Mouse (Mus musculus) midbrain, embryonic 14.5 days (tissue): ENCODE results near the gene Ttc39b. TPM values are rescaled to one million over a fixed set of nuclear protein-coding genes. Genes with fewer than 3 reads are reported as not detected.
A peak's percentile ranks its signal among the peaks of the same experiment; 100 is the strongest.

Source experiments
- ATAC-seq: fragments of 200-750 bp; cut with Nextera tagmentation; 2 replicates; pipeline ENCODE4 v1.8.0; 2017; ENCODE audit warnings: moderate number of reproducible peaks, moderate library complexity; ENCODE audit not compliant: low FRiP score, low TSS enrichment
- DNase-seq: peaks from one replicate; pipeline ENCODE4 v3.0.0-alpha.2; 2015
- H3K27ac ChIP-seq: fragments of 300-500 bp; sonication (generic); replicated peaks from 2 replicates; pipeline ENCODE4 v1.5.1; 2014; ENCODE audit warnings: mild to moderate bottlenecking, low read depth, low read length, moderate library complexity
- H3K27me3 ChIP-seq: fragments of 300-500 bp; sonication (generic); 2 replicates; pipeline ENCODE4 v1.6.1; 2014; ENCODE audit warnings: low read length, control low read depth, mixed read lengths; ENCODE audit not compliant: control insufficient read depth, insufficient read depth
- H3K36me3 ChIP-seq: fragments of 300-500 bp; sonication (generic); 2 replicates; pipeline ENCODE4 v1.6.1; 2014; ENCODE audit warnings: low read length, control low read depth; ENCODE audit not compliant: control insufficient read depth, insufficient read depth
- H3K4me1 ChIP-seq: fragments of 300-500 bp; sonication (generic); 2 replicates; pipeline ENCODE4 v1.6.1; 2014; ENCODE audit warnings: mild to moderate bottlenecking, antibody characterized with exemption, low read length, control low read depth; ENCODE audit not compliant: control insufficient read depth, insufficient read depth
- H3K4me2 ChIP-seq: fragments of 300-500 bp; sonication (generic); 2 replicates; pipeline ENCODE4 v1.6.1; 2014; ENCODE audit warnings: mild to moderate bottlenecking, low read length, moderate library complexity
- H3K4me3 ChIP-seq: fragments of 300-500 bp; sonication (generic); replicated peaks from 2 replicates; pipeline ENCODE4 v1.5.1; 2014; ENCODE audit warnings: low read depth, low read length
- H3K9ac ChIP-seq: fragments of 300-500 bp; sonication (generic); replicated peaks from 2 replicates; pipeline ENCODE4 v1.6.1; 2014; ENCODE audit warnings: mild to moderate bottlenecking, low read length, moderate library complexity
- H3K9me3 ChIP-seq: fragments of 300-500 bp; sonication (generic); 2 replicates; pipeline ENCODE4 v1.6.1; 2016; ENCODE audit warnings: low read length, control low read depth, mixed read lengths; ENCODE audit not compliant: control insufficient read depth
- WGBS: fragments of 180-500 bp; shearing (Covaris S2); extraction: QIAGEN DNeasy Blood & Tissue Kit; methylation state at CpG from one replicate; pipeline ENCODE4 v1.1.7; 2014; 5-methylcytosine and 5-hydroxymethylcytosine counted together
- polyA plus RNA-seq: library from polyadenylated mRNA; unstranded; fragments of >200 nt; fragmentation: Nextera tagmentation; extraction: Ambion mirVana; gene quantifications from 2 replicates; pipeline ENCODE4 v1.2.1, GENCODE M21; 2014

The Ttc39b gene
- polyA plus RNA-seq, 1 experiment from 2014 or later = 5.9 TPM

GRCm38 (mm10) chr4:83210437-83210836 is 113.6 kb downstream of the Ttc39b start:
- H3K36me3 ChIP-seq = no peaks in the 10 kb centered on the region
- no peaks in the 10 kb centered on the region for H3K9me3 ChIP-seq
- H3K9ac ChIP-seq = no peak overlapping the region
- peaks cover 11% of the 10 kb centered on the region for H3K4me1 ChIP-seq
- H3K27me3 ChIP-seq = no peaks in the 10 kb centered on the region
- WGBS = 84% methylated on average over 6 of the region's 6 CpGs
- no peak overlapping the region for H3K4me3 ChIP-seq
- DNase-seq (no peak), ATAC-seq (no peak)
- no peak overlapping the region for H3K27ac ChIP-seq
- no peak overlapping the region for H3K4me2 ChIP-seq

- H3K9ac ChIP-seq = no peak overlapping the region
- 51% methylated on average over 10 of the region's 10 CpGs for WGBS
These were observed 117.1 kb downstream of the Ttc39b start for GRCm38 (mm10) chr4:83206803-83207586.

GRCm38 (mm10) chr4:83206416-83206802 is 117.6 kb downstream of the Ttc39b start:
- H3K9ac ChIP-seq = no peak overlapping the region
- no peak for DNase-seq
- no peaks in the 10 kb centered on the region for H3K27me3 ChIP-seq
- peak overlapping the region; percentile 58; the same call in 1 of the 2 replicates for H3K27ac ChIP-seq
- H3K4me2 ChIP-seq = 0 out of 2 replicates have a peak overlapping the region, but pooled peaks have one; percentile 11
- H3K4me3 ChIP-seq = no peak overlapping the region
- no peaks in the 10 kb centered on the region for H3K36me3 ChIP-seq
- no peak for ATAC-seq
- 77% methylated on average over 2 of the region's 2 CpGs for WGBS
- H3K4me1 ChIP-seq = peaks cover 11% of the 10 kb centered on the region
- no peaks in the 10 kb centered on the region for H3K9me3 ChIP-seq

More at GRCm38 (mm10) chr4:83206803-83207586, 117.1 kb downstream of the Ttc39b start:
- peak; percentile 81 for DNase-seq
- Histone ChIP-seq H3K4me3 (no peak overlapping the region), H3K27me3 (no peaks in the 10 kb centered on the region), H3K9me3 (no peaks in the 10 kb centered on the region), H3K4me1 (peaks cover 11% of the 10 kb centered on the region), H3K27ac (peak overlapping the region; percentile 58), H3K36me3 (no peaks in the 10 kb centered on the region), H3K4me2 (0 out of 2 replicates have a peak overlapping the region, but pooled peaks have one; percentile 11)
- peak; percentile 68 for ATAC-seq

GRCm38 (mm10) chr4:83199391-83199790 is 124.7 kb downstream of the Ttc39b start:
- 77% methylated on average over 8 of the region's 8 CpGs for WGBS
- H3K27ac ChIP-seq = no peak overlapping the region
- no peak overlapping the region for H3K4me2 ChIP-seq
- H3K27me3 ChIP-seq = no peaks in the 10 kb centered on the region
- H3K4me1 ChIP-seq = no peaks in the 10 kb centered on the region
- H3K9me3 ChIP-seq = no peaks in the 10 kb centered on the region
- no peak overlapping the region for H3K9ac ChIP-seq
- H3K36me3 ChIP-seq = no peaks in the 10 kb centered on the region
- ATAC-seq (no peak), DNase-seq (no peak)
- H3K4me3 ChIP-seq = no peak overlapping the region

GRCm38 (mm10) chr4:83198123-83198522 is 125.9 kb downstream of the Ttc39b start:
- Histone ChIP-seq H3K27me3 (no peaks in the 10 kb centered on the region), H3K27ac (no peak overlapping the region), H3K4me3 (no peak overlapping the region), H3K36me3 (no peaks in the 10 kb centered on the region), H3K4me2 (no peak overlapping the region), H3K9me3 (no peaks in the 10 kb centered on the region), H3K9ac (no peak overlapping the region), H3K4me1 (no peaks in the 10 kb centered on the region)
- no peak for DNase-seq
- ATAC-seq = no peak
- WGBS = 83% methylated on average over 3 of the region's 3 CpGs

- no peak for DNase-seq
- H3K4me1 ChIP-seq = no peaks in the 10 kb centered on the region
- H3K4me3 ChIP-seq = no peak overlapping the region
- H3K27ac ChIP-seq = no peak overlapping the region
- whole genome bisulfite sequencing = 83% methylated on average over 2 of the region's 2 CpGs
- ATAC-seq = no peak
- H3K4me2 ChIP-seq = no peak overlapping the region
- H3K27me3 ChIP-seq = no peaks in the 10 kb centered on the region
- no peaks in the 10 kb centered on the region for H3K9me3 ChIP-seq
- H3K36me3 ChIP-seq = no peaks in the 10 kb centered on the region
- H3K9ac ChIP-seq = no peak overlapping the region
These were observed 134.3 kb downstream of the Ttc39b start for GRCm38 (mm10) chr4:83189736-83190135.

GRCm38 (mm10) chr4:83187324-83187723 is 136.7 kb downstream of the Ttc39b start:
- DNase-seq = no peak
- no peak overlapping the region for H3K9ac ChIP-seq
- H3K36me3 ChIP-seq = no peaks in the 10 kb centered on the region
- H3K4me2 ChIP-seq = no peak overlapping the region
- 87% methylated on average over 1 of the region's 1 CpGs for WGBS
- H3K4me3 ChIP-seq = no peak overlapping the region
- H3K4me1 ChIP-seq = no peaks in the 10 kb centered on the region
- no peaks in the 10 kb centered on the region for H3K27me3 ChIP-seq
- H3K27ac ChIP-seq = no peak overlapping the region
- no peak for ATAC-seq
- no peaks in the 10 kb centered on the region for H3K9me3 ChIP-seq

- no peaks in the 10 kb centered on the region for H3K4me1 ChIP-seq
- no peak overlapping the region for H3K4me3 ChIP-seq
- H3K9me3 ChIP-seq = no peaks in the 10 kb centered on the region
- no peak for ATAC-seq
- no peaks in the 10 kb centered on the region for H3K27me3 ChIP-seq
- no peaks in the 10 kb centered on the region for H3K36me3 ChIP-seq
- H3K27ac ChIP-seq = no peak overlapping the region
- DNase-seq = no peak
- H3K9ac ChIP-seq = no peak overlapping the region
- WGBS = 16% methylated on average over 6 of the region's 6 CpGs
- no peak overlapping the region for H3K4me2 ChIP-seq
These were observed 137.6 kb downstream of the Ttc39b start for GRCm38 (mm10) chr4:83186448-83186847.
